Mouse (Mus musculus) cerebellum, adult 9-11 months (tissue): ENCODE measurements around the gene Brip1.
"Not testable (repeated sequence)": the region's sequence is repeated elsewhere in the genome, so short reads cannot be mapped to it uniquely, and the experiment has no call there.

Experiments
- DNase-seq: peaks from one replicate; pipeline ENCODE4 v3.0.0; 2022

Gene Brip1

DNA sequence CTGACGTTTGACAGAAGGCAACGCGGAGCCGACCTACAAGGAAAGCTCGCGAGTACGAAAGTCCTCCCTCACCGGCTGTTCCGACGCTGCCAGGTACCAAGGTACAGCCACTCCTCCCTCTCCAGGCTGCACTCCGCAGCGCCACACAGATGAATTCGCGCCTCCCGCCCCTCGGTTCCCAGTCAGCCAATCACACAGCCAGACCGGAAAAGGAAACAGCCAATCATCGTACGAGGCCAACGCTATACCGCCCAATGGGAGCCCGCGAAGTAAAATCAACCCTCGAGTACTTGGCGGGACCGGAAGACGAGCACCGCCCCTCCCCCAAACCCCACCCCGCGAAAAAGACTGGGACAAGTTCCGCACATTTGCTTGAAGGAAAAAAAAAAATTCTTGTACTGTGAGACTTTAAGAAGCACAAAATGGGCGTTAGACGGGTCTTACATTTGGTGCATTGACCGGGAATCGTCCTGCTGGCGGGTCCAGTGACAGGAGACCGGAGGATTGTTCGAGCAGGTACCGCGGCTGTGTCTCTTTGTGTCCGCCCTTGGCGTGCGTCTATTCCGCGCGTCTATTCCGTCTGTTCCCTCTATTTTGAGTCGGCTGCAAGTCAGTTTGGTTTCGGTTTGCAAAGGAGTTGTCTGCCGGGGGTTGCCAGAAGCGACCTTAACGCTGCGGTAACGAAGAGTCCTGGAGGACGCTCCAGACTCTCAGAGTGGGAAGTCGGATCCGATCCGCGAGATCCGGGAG, at the start of gene Brip1:
TSS of gene Brip1 (minus strand) at position 157 of the 750 bp plus-strand sequence.
- DNase-seq = peak; percentile 89

DNA sequence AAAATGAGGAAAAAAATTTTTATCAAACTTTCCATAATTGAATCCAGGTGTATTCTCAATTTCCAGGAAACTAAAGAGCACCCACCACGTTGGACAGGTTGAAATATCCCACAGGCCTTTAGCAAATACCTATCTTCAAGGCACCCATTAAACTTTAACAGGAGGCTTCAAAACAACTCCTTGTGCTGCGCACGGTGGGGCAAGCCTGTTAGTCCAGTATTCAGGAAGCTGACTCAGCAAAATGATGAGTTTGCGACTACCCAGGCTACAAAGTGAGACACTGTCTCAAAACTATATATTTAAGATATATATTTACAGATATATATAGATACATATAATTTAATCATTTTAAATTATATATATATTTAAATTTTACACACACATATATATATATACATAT, 31.5 kb upstream of the Brip1 start:
- DNase-seq = no peak

DNA sequence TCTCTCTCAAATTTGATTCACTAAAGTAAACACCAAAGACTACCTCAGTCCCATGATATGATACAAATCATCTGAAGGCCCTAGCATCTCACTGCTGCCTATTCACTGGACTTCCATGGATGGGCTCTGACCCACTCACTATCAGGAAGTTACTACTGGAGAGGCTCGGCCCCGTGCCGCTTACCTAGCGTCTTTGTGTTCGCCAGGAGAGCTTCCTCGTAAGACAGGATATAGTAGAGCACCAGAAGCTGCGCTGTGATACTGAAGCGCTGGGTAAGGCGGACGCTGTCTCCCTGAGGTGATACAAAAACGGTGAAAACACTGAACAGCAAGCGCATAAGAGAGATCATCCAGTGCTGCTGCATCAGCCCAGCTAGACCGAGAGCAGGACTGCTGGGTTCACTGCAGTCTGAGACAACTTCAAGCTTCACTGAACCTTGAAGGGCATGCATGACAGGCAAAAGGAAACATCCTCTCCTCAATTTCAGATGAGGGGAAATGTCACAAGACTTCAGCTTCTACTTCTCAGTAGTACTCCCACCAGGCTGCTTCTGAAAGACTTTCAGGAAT, 30.9 kb upstream of the Brip1 start:
- no peak for DNase-seq

DNA sequence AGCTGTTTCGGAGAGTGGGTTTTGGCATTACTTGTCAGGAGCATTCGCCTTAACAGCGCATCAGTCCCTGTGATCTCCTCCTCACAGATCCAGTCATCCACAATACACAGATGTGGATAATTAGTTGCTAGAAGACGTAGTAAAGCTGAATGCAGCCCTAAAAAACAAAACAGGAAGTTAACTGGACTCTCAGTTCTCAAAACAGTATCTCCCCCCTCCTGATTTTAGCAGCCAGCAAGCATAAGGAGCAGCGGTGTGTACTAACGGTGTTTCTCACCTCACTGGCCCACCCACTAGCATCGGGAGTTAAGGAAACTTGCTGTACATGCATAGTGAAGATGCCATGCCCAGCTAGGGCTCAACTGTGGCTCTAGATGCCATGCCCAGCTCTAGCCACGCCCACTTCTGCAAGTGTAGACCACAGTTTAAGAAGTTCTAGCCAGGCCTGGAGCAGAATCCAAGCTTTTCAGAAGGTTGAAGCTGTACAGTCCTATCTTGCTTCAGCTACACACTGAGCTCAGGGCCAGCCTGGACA, 25.7 kb upstream of the Brip1 start:
- DNase-seq = no peak

DNA sequence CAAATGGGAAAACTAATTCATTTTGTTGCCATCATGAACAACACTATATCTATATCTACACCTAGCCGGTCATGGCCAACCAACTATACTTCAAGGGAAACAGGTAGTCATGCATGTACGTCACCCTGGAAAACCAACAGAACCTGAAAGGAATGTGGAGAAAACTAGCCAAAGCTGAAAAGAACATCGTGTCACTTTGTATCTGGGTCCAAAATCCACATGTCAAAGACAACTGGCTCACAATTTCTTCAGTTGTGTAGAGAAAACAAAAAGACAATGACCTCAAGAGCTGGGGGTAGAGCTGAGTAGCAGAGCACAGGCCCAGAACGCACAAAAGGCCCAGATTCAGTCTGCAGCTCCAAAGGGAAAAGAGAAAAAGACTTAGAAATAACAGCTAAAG, 24.8 kb upstream of the Brip1 start:
- DNase-seq = no peak

DNA sequence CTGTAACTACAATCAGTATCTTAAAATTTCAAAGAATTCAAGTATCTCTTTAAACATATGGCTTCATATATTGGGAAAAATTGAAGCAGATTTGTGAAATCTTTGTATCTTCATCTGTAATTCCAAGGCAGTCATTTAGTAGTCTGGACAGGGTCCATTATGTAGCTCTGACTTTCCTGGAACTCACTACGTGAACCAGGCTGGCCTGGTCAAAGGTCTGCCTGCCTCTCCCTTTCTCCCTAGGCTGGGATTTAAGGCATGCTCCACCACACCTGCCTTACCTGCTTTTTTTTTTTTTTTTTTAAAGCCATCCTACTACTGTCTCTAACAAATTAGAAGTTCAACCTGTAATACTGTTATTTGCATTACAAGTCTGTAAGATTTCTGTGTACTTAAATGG, 10.8 kb upstream of the Brip1 start:
- no peak for DNase-seq

DNA sequence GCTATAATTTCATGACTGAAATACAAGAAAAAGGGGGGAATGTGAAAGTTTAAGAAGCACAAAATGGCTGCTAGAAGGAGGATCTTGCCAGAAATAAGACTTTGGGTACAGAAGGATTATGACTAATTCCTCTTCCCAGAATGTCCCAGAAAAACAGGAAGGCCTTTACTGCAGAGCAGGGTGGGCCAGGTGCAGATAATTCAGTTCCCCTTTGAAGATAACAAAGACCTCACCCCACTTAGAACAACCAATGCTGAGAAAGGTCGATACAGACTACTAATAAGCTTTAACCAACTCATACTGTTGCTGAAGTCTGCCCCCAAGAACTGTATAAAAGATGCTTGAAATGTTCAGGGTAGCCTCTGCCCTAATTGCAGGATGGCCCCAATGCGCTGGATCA, 8.1 kb upstream of the Brip1 start:
- DNase-seq = no peak

DNA sequence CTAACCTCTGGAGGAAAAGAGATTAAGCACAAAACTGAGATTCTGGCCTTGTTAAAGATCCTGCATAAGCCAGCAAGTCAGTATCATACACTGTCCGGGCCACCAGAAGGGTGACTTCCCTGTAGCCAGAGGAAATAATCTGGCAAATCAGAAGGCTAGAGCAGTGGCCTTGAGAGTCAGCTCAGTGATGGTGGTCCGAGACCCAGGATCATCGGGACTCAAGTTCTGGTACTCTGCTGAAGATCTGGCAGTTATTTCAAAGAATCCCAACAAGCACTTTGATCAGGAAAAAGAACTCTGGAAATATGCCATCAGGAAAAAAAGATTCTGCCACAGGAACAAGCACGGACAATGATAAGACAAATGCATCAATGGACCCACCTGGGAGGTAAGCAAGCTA, 4.9 kb upstream of the Brip1 start:
- no peak for DNase-seq

DNA sequence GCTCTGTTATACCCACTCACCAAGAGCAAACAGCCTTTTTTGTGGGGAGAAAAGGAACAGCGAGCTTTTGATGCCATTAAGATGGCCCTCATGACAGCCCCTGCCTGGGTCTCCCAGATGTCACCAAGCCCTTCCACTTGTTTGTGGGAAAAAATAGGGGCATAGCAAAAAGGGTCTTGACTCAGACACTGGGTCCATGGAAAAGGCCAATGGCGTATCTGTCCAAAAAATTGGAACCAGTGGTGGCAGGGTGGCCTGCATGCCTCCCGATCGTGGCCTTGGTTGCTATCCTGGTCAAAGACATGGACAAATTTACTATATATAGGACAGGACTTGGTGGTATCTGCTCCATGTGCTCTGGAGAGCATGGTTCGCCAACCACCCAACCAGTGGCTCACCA, 4.0 kb upstream of the Brip1 start:
- no peak for DNase-seq

DNA sequence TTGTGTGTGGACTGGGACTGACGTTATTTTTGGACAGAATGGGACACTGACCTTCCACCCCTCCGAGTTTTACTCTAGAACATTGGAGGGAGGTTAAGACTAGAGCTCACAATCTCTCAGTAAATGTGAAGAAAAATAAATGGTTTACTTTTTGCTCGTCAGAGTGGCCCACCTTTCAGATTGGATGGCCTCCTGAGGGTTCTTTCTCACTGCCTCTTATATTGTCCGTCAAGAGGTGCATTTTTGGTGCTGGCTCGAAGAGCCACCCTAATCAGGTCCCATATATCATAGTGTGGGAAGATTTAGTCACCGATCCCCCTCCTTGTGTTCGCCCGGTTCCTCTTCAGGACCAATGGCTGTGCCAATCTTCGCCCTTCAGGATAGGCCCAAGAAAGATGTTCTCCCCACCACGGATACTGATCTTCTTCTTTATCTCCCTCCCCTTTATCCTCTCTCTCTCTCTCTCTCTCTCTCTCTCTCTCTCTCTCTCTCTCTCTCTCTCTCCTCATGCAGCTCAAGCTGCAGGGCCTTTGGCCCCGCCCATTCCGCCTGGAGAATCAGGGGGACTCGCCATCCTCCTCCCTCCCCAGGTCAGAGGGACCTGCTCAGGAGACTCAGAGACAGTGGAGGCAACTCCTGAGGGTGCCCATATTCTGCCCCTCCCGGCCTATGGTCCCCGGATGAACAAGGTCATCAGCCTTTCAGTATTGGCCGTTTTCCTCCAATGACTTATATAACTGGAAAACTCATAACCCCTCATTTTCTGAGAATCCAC, 1.1 kb upstream of the Brip1 start:
- peak; percentile 27 for DNase-seq

DNA sequence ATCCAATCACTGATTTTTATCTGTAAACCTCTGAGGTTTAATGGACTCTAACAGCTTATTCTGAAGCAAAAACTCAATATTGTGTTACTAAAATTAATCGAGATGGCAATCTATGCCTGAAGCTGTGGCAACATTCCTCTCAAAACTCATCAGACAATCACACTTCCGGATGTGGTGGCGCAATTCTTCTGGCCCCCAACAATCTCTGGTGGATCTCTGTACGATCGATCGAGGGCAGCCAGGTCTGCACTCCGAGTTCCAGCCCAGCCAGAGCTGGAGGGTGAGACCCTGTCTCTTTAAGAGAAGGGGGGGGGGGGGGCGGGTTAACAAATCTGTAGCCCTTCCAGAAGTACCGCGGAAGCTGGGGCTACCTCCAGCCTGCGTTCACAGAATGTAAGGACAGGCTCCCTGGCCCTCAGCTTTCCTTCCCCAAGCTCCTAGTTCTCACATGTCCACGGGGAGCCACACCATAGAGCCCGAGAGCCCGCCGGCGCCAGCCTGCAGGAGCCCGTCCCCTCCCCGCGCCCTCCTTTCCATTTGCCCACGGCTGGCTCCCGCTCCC, 452 bp downstream of the Brip1 start:
- no peak for DNase-seq

DNA sequence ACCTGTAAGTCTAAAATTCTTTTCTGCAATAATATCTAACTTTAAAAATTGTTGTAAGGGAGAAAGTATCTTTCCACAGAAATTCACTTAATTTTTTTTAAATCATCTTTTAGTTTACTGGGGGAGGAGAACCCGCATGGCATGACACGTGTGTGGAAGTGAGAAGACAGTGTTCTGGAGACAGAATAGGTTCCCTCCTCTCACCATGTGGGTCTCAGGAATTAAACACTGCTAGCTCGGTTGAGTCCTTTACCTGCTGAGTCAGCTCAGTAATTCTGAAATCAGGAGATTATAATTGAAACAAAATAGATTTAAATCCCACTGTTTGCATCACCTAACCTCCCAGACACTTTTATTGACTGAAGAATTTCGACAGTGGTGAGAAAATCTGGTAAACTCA, 1.3 kb downstream of the Brip1 start:
- no peak for DNase-seq

DNA sequence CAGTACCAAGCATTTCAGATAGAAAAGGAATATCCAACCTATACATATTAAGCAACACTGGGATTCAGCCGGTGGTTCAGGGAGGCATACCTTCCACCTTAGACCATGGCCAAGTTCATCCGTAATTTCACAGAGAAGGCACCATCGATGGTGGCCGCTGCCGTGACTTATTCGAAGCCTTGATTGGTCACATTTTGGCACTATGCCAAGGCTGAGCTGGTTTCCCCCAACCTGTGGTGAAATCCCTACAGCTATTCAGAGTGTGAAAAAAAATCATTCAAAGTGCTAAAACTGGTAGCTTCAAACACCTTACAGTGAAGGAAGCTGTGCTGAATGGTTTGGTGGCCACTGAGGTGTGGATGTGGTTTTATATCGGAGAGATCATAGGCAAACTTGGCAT, 15.8 kb downstream of the Brip1 start:
- DNase-seq = not testable (repeated sequence)

DNA sequence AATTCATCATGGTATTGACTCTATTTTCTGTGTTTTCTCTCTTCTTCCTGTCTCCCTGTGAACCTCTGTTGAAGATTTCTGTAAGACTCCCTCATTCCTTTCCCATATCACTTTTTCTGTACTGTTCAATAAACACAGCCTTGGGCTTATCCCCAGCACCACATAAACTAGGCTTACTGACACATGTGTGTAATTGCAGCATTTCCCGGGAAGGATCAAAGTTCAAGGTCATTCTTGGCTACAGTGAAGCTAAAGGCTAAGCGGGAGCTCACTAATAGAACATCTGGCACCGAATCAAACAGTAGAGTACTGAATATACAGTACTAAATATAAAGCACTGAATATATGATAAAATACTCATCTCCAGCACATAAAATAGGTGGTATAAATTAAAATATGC, 25.2 kb downstream of the Brip1 start:
- DNase-seq = no peak

DNA sequence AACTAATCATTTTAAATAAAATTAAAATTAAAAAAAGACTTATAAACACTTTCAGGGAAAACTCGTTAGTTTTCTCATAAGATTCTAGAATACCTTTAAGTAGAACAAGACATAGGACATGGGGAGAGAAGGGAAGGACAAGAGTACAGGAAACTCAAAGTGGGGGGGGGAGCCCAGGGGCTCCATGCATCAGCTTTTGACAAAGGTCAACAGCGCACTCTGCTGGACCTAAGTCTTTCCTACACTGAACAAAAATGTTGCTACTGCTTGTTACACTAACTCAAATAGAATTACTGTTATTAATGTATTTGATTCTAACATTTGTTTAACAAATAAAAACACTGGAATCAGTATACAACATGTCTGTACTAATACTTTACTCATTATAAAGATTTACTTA, 26.8 kb downstream of the Brip1 start:
- peak; percentile 3 for DNase-seq

DNA sequence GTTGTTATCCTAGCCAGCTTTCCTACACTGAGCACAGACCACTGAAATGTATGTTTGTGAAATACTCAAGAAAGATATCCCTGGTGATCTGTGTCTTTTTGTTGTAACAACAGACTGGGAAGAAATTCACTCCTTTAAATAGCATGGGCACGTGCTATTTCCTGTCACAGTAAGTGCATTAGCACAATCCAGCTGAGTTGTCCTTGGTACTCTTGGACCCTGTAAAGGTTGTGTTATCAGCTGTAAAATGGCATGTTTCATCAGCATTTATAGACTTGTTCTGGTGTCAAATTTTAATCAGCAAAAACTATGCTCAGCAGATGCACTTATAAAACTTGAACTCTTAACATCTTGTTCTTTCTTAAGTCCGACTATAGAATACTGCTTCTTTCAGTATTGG, 30.2 kb downstream of the Brip1 start:
- DNase-seq = no peak

DNA sequence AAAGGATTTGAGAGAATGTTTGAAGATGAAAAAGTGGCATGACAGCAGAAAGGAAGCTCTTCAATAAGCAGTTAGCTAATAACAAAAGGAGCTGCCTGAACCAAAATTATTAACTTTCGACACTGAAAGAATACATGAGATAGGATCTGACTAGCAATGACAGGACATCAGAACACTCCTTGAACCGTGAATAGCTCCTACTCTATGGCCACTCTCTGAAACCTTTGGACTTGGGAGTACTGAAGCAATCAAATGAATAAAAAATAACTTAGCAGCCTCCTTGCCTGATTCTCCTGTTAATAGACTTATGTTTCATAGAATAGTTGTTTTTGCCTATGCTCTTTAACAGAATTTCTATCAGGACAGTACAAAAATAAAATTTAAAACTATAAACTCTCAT, 40.7 kb downstream of the Brip1 start:
- DNase-seq = no peak

DNA sequence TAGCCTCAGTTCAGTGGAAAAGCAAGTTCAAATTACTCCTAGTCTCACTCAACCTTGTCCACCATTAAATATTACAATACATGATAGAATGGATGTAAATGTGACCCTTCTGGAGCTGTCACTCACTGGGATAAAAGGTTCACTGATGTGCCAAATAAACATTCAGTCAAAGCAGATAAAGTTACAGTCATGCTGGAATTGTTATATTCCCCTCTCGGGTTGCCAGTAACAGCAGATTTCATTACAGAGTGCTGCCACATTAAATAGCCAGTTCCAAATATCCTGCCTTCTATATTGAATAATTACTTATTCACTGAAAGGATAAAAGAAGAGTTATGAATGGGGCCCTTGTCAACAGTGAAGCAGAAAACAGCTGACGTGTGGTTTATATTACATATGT, 42.0 kb downstream of the Brip1 start:
- no peak for DNase-seq

DNA sequence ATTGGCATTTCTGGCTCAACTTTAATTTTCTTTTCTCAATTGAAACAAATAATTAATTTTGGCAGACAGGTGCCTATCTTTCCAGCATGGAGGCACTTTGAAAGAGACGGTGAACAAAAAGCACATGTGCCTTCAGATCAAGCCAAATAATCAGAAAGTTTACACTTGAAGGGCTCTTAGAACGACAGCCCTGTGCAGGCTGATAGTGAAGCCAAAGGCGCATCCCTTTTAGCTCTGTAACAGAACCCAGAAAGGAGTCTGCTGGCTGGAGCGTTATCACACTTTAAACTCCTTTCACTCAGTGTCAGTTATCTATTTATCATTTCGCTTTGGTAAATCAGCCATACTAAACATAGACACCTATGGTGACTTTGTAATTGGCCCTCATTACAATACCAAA, 45.4 kb downstream of the Brip1 start:
- DNase-seq = no peak

DNA sequence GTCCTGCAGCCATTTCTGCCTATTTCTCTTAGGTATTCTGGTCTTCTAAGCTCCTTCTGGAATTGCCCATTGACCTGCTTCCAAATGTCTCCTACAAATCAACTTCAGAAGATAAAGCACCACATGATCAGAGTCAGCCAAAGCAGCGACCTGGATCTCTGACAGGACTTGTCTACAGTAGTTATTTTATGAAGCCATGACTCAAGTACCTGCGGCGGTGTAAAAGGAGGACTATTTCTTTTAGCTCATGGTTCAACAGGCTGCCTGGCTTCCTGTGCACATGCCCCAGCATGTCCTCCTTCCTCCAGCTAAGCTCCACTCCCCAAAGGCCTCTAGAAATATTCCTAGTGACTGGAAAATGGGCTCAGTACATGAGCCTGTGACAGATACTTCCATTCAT, 69.7 kb downstream of the Brip1 start:
- DNase-seq = no peak

DNA sequence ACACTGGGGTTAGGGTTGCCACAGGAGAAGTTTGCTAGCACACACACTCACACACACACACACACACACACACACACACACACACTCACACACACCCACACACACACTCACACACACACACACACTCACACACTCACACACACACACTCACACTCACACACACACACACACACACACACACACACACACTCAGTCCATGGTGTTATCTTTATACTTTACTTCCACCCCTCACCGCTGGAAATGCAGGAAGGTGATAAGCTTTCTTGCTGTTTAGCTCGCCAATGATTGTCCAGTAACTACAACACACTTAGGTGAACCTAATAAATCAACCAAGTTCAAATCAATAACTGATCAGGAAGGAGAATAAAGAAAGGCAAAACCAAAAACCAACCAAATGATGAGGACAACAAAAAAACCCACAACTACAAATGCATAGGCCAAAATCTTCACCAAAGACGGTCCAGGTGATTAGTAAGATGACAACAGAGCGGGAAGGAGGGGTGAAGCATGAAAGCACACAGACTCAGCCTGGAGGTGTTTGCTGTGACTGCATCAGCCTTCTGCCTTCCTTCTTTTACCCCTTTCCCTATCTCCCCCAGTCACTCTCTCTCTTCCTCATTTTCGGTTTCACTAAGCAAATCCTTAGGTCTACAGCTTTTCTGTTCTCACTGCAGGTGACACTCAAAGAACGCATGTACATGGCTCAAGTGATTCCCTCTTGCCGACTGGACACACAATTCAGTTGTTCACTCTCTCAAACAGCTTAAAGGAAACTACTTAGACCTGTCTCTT, 83.7 kb downstream of the Brip1 start:
- DNase-seq = no peak

DNA sequence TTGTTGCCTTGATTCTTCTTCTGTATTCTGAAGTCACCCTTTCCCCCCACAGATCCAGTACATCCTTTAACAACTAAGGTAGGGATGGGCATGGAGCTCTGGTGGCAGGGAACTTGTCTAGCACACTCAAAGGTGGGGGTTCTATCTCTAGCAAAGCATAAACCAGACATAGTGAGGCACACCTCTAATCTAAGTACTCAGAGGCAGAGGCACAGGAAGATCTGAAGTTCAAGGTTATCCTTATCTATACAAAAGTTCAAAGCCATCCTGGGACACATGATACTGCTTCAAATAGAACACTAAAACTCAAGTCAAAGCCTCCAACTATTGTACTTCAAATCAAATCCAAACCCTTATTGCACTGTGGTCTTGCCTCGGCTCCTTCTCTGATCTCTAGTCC, 85.0 kb downstream of the Brip1 start:
- no peak for DNase-seq

DNA sequence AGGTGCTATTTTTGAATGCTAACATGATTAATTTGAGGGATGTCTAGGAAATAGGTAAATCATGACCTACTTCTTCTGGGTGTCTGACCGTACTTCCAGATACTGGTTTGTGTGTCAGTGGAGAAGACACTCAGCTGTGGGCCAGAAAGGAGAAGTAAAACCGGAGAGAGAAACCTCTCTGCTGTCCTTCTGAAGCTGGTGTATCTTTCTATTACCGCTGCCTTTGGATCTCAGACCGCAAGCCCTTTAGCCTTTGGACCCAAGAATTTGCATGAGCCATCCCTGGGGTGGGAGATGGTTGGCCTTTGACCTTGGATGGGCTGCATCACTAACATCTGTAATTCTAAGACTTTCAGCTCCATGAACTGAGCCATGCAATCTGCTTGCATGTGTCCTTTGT, 93.7 kb downstream of the Brip1 start:
- DNase-seq = no peak
